Mouse (Mus musculus) activated CD4-positive, CD25-positive, alpha-beta regulatory T cell, adult 4 months (primary cell): ENCODE data around the gene Tnfrsf21. TPM values are rescaled to one million over a fixed set of nuclear protein-coding genes. Genes with fewer than 3 reads are reported as not detected.

Experiments used
- ATAC-seq: one replicate; pipeline ENCODE4 v1.8.0; 2017
- polyA plus RNA-seq, 2 experiments: library from polyadenylated mRNA; unstranded; fragments of 100-300 nt; shearing (Covaris generic); gene quantifications; one replicate each; pipeline ENCODE4 v1.2.1; 2017

Gene Tnfrsf21
- polyA plus RNA-seq, 2 experiments from 2014 or later: not detected

DNA sequence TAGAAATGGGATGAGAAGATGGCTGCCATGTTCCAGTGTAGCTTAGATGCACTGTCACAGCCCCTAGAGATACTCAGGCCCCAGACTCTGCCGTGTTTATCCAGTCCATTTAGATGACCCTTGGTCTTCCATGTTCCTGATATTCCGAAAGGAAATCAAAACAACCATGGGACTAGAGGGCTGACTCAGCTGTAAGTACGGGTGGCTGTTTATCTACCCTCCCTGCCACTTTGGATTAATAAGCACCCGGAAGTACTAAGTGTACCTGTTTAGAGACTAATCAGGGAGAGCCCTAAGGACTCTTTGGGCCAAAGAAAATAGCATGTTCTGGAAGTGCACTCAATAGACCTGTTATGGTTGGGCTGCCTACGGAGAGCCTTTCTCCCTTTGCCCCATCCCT, 64.9 kb downstream of the Tnfrsf21 start:
- ATAC-seq: no peak

DNA sequence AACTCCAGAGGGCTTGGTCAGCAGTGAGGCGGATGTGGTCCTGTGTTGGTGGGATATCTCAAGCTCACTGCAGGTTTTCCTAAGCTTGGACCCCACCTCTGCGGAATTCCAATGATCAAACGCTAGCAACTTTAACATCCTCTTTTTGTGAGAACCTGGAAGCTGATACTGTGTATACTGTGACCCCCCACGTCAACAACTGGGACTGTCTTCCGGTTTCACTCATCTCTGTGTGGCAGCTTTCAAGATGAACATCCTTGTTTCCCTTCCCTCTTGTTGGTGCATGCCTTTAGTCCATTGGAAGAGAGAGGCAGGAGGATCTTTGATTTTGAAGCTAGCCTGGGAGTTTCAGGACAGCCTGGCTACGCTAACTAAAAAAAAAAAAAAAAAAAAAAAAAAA, 73.1 kb downstream of the Tnfrsf21 start:
- no peak for ATAC-seq

DNA sequence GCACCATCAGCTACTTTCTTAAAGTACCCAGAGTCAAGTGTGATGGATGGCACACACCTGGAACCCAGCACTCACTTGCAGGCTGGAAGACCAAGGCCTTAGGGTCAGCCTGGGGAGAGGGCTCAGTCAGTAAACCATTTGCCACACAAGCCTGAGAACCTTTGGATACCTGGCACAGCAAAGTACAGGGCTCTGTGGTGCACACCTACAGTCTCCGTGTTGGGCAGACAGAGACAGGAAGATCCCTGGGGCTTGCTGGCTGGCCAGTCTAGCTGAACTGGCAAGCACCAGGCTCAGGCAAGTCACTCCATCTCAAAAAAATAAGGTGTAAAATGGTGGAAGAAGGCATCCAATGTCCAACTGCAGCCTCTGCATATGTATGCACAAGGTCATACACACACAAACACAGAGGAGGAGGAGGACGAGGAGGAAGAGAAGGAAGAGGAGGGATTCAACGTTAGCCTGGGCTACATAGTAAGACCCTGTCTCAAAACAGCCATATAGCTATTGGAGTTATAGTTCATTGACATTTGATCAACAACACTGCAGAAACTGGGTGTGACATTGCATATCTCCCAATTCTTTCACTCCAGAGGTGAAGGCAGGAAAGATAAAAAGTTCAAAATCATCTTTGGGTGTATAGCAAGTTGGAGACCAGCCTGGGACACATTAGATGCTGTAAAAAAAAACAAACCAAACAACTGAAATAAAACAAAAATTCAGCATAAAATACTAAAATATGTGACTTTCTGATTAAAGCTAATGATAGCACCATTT, 74.8 kb downstream of the Tnfrsf21 start:
- no peak for ATAC-seq

DNA sequence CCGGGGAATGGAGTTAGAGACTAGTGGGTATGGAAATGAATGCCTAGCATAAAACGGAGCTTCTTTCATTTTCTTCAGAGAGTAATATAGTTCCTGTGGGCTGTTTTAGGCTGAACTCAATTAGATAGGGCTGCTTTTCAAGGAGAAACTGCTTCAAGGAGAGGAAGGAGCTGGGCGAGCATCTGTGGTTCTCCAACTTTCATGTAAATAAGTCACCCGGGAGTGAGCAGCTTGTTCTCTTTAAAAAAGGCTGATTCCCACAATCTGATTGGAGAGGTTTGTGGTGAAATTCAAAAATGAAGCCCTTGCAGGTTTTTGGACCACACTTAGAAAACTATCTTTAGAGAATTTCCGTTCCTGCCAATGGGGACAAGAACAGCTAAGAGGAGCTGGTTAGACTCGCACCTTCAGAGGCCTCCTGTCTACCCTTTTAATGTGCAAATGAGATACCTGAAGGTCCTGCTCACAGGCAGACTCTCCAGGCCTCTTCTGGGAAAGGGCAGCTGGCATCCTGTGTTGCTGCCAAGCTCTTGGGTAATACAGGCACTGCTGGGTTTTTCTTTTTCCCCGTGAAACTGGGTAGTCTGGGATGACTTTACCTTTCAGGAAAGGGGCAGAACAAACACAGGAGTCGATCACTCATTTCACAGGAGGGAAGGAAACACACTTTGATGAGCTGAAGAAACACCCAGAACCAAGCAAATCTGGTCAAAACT, 76.1 kb downstream of the Tnfrsf21 start:
- ATAC-seq: no peak

DNA sequence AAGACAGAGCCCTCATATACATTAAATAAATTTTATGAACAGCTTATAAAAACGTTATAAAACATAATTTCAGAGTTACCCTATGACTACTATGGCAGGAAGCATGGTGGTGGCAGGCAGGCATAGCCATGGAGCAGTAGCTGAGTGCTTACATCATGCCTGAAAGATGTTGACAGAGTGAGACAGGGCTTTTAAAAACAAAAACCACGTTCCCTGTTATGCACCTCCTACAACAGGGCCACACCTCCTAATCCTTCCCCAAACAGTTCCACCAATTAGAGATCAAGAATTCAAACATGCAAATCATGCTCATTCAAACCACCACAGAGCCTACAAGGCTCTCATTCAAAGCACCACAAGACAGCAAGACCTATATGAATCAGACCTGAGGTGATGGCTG, 77.9 kb downstream of the Tnfrsf21 start:
- no peak for ATAC-seq

DNA sequence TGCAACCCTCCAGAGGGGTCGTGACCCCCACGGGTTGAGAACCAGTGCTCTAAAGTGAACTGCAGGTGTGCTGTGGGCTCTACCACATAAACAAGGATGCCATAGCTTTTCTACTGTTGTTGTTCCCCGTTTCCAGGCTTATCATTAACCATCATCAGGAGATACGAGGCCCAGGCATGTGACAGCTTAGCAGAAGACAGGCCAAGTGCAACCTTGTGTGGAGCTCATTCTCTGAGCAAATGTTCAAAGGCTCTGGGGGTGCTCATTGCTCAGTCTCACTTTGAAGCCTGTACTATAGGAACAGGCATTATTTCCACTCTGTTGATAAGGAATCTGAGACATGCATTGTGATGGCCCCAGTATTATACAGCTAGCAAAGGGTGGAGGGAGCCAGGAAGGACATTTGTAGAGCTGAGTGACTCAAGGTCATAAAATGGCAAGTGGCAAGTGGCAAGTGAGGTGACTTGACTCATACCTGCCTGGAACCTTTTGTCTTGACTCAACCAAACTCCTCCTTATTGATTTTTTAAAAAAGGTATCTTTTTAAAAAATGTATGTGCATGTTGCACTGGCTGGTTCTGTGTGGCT, 80.8 kb downstream of the Tnfrsf21 start:
- ATAC-seq: no peak

DNA sequence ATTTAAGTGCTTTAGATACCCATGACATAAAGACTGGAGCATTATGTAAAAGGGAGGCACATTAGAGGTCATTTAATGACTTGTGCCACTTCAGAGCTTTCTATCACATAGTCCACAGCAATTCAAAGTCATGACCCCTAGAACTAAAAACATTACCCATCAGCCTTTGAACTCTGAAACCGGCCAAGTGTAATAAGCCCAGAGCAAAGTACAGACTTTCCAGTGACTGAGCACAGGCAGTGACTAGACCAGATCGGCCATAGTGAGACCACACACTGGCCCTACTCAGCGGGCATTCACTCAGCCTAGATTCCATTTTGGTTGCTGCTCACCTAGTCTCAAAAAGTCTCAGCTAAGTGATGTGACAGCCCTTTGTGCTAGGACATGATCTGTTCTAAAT, 89.8 kb downstream of the Tnfrsf21 start:
- no peak for ATAC-seq

DNA sequence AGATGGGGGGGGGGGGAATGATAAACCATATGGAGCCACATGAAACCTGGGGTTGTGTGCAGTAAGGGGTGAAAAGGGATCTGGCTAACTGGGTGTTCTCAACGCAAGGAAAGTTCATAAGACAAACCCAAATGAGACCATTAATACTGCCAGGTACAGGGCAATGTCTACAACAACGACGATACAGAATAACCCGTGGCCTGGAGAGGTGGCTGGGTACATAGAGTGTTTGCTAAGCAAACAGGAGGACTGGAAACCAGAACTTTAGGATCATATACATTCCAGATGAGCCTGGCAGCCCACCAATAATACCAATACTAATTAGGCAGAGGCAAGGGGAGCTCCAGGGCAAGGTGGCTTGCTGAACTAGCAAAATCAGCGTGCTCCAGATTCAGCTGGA, 91.0 kb downstream of the Tnfrsf21 start:
- ATAC-seq: no peak

DNA sequence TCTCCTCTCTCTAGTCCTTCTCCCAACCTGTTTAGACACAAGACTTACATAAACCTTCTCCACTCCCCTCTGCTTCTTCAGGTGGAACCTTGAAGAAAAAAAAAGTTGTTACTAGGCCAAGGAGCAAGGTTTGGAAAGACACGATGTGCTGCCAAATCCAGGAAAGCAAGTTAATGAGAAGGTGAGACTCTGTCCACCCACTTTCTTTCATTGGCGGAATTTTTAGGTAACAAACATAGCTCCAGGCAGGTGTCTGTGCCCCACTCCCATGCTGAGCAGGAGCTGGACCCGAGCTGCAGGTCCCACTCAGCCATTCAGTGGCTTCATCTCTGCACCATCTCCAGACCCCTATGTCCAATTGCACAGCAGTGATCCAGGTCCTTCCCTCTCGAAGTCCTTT, 93.1 kb downstream of the Tnfrsf21 start:
- ATAC-seq: no peak

DNA sequence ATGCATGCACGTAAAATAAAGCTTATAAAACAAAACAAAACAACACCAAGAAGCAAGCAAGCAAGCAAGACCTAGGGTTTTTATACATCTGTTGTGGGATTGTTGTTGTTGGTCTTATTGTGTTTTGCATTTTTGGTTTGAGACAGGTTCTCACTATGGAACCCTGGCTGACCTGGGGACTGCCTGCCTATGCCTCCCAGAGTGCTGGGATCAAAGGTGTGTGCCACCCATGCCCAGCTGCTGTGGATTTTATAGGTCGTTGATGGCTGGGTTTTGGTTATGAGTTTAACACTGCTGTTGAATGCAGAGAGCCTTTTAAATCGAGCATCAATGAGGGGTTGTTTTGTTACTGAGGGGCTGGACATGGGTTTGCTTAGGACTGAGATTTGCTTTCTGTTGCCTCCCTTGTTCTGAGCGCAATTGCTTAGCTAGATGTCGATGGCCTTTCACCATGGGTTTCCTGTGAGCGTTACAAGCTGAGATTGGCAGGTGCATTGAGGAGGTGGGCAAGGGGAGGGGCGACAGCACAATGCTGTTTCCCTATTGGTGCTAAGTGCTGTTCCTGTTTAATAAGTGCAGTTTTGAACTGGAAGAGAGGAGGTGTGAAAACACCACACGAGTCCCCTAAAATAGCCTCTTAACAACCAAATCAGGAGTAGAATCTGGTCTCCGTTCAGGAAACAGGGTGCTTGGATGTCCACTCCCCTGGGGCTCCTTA, 94.0 kb downstream of the Tnfrsf21 start:
- ATAC-seq: no peak

DNA sequence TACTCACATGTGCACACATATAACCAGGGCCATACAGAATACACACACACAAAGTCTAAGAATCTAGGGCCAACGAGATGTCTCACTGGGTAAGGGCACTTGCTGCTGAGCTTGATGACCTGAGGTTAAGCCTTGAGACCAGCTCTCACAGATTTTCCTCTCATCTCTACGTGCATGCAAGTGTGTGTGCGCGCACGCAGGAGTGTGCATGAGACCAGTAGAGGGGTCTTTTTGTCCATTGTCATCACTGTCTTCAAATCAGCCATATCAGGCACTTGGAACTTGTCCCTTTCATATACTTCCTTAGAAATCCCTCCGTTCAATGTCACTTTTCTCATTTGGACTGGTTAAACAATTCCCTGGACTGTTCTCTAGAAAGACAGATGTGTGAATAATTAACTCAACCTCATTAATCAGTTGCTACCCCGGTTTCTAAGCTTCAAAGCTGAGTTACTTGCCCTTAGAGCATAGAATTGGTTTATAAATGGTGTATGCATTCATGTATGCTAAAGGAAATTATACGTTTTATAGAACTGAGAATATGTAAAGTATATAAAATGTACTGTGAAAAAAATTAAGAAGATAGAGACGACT, 97.1 kb downstream of the Tnfrsf21 start:
- no peak for ATAC-seq

DNA sequence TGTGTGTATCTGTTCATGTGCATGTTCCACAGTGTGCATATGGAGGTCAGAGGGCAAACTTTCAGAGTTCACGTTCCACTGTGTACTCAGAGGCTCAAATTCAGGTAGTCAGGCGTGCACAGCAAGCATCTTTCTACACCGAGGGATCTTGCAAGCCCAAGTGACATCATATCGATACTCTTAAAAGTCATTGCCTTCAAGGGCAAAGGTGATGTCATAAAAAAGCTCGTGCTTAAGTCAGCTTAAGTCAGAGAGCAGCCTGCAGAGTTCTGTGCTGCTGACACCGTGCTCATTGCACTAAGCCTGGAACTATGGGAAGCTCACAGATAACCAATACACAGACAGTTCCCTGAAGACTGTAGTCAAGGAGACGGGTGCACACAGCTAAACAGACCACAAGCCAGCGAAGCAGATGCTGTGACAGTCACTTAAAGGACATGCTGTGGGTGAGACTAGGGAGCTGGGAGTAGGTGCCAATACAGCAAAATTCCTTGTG, 97.8 kb downstream of the Tnfrsf21 start:
- ATAC-seq: no peak

DNA sequence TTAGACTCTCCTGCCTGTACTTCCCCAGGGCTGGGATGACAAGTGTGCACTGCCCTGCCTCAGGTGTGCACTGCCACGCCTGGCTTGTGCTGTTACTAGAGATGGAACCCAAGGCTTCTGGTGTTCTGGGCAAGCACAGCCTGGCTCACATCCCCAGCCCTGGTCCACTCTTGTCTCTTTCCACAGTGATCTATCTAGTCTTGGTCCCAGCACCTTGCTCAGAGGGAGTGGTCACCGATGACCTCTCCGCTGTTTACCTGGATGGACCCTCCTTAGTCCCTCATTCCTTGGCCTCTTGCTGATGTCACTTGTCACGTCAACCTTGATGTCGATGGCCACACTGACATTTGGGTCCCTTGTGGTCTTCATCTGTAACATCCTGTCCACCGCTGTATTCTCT, 98.6 kb downstream of the Tnfrsf21 start:
- ATAC-seq: no peak

DNA sequence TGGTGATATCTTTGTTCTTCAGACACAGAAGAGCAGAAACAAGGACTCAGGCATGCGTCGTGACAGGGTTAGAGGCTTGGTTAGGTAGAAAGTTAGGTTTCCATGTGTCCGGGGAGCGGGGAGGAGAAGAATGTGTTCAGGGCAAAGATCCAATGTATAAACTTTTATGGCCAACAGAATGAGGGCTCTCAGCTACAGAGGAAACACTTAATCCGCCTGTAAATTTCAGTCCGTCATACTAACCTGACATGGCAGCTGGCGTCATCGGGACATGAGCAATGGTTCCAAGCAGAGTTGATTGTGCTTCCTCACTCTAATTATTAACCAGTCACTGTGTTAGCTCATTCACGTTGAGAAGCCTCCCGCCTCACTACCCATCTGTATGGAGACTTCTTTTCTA, 100.4 kb downstream of the Tnfrsf21 start:
- no peak for ATAC-seq

DNA sequence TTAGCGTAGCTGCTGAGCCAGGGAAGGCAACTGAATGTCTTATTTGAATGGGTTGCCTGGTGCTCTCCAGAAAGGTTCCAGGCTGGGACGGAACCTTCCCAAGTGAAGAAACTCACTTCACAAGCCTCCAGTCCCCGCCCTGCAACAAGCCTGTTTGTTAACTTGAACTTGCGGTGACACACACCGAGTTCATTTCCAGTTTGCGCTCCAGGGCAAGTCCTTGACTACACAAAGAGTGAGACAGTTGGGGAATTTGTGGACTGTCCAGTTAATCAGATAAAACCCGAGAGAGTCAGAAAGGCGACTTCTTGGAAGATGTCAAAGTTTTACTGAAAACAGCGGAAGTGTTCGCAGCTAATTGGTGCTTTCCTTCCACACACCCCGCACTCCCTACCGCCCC, 103.1 kb downstream of the Tnfrsf21 start:
- ATAC-seq: no peak

DNA sequence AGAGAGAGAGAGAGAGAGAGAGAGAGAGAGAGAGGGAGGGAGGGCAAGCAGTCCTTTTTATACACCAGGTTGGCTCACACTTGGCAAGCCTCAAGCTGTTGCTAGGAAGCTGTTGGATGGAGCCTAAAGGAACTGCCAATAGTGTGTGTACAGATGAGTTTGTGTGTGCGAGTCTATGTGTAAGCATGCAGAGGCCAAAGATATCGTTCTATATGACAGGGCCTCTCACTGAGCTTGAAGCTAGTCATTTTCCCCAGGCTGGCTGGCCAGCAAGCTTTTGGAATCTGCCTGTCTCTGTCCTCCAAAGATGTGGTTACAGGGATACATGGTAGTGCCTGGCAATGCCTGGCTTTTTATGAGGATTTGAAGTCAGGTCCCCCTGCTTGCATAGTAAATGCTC, 104.7 kb downstream of the Tnfrsf21 start:
- no peak for ATAC-seq

DNA sequence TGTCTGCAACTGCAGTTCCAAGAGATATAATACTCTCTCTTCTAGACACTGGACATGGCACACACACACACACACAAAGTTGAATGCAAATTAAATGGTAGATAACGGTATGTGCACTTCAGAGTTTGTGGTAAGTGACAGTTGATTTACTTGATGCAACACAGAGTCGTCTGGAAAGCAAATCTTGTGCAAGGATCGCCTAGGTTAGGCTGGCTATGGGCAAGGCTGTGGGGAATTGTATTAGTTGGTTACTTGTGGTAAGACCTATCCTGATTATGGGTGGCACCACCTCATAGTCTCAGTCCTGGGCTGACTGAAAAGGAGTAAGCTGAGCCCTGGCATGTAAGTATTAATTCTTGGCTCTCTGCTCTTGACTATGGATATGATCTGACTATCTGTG, 112.0 kb downstream of the Tnfrsf21 start:
- ATAC-seq: no peak

DNA sequence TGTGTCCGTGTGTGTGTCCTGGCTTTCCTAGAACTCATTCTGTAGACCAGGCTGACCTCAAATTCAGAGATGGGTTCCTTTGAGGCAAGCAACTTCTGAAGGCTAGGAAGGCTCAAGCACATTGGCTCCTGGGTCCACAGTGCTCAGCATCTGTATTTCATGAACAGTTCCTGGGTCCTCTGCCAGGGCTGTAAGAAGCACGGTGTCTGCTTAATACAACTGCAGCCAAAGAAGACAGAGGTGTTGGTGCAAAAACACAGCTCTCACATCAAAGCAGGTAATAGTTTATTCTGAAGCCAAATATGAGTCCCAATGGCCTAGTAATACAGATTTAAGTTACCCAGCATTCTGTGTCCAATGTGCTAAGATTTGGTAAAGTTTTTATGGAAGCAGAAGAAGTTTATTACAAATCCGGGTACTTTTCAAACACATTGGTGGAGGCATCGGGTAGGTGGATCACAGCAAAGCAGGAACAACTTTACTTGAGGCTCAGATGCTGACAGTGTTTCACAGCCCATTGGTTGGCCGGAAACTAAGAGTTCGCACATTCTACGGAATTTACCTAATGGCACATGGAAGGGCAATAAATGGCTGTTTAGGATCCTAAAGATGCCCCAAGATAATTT, 112.7 kb downstream of the Tnfrsf21 start:
- no peak for ATAC-seq

DNA sequence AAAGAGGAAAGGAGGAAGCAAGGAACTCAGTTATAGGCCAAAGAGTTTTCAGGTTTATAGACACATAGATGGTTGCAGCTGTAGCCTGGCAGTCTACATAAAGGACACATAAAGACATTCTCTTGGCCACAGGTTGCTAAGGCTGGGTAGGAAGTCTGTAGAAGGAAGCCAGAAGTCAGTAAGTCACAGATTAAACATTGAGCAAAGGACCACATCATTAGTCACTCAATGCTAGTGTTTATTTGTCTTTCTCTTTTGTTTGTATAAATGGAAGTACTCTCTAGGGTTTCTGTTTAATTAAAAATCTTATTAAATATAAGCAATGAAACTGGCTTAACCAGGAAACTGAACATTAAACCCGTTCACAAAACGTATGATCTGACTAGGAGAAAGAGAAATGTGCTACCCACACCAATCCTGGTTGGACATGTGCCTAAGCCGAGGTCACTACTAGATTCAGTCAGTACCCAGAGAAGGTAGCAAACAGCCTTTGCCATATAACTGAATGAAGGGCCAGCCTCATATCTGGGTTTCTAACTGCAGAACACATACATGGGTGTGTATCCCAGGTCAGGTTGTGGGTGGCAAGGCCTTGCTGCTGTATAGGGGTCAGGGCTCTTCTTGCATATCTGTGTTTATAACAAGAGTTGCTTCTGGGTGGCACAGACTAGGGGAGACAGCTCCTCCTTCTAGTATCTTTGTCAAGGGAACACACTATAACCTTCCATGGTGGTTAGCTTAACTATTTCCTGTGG, 113.9 kb downstream of the Tnfrsf21 start:
- ATAC-seq: no peak

DNA sequence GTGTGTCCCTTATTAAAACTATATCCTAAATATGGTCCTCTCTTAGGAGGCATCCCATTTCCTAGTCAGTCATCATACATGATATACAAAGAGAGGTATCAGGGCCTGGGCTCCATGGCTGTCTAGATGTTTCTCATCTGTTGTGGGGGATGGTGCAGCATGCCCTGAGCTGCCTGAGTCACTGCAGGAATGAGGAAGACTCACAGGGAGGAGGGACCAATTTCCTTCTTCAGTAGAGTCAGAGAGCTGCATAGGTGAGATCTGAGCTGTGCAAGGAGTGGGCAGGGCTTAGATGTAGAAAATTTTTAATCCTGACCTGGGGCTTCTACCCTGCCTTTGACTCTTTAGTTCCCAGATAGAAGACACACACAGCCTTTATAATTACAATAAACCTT, 114.5 kb downstream of the Tnfrsf21 start:
- no peak for ATAC-seq

DNA sequence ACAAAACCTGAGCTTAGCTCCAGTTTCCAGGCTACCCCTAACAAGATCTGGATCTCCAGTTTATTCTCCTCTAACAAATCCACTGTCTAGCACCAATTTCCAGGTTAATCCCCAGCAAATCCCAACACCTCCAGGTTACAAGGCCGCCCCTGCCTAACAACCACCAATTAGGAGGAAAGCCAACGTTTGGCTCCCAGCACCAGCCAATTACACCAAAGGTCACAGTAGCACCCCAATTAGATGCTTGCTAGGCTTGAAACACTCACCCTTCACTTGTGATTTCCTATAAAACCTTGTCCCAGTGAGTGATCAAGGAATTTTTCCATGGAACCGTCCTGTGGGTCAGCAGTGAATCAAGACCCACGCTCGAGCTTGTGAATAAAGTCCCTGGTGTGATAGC, 116.1 kb downstream of the Tnfrsf21 start:
- ATAC-seq: no peak

DNA sequence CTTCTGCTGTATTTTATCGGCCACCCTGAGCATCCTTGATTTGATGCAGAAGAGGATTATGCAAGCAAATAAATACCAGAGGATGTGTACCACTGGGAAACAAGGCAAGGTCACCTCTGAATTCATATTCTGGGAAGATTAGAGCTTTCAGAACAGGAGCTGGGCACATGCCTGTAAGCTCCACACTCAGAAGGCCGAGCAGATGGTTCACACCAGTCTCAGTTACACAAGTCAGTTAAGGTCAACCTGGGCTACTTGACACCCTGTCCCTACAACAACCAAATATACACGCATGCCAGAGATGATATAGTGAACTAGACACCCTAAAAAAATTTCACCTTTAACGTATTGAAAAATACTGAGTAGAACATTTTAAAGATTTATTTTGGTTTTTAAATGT, 116.8 kb downstream of the Tnfrsf21 start:
- no peak for ATAC-seq
